Mouse (Mus musculus) erythroblast, embryonic 14.5 days (primary cell): ENCODE data around the gene Gm7138. TPM values are rescaled to one million over a fixed set of nuclear protein-coding genes. Genes with fewer than 3 reads are reported as not detected.
"Not testable (repeated sequence)": the region's sequence is repeated elsewhere in the genome, so short reads cannot be mapped to it uniquely, and the experiment has no call there.

Experiments used
- H3K27me3 ChIP-seq: 2 replicates; pipeline ENCODE4 v1.6.1; 2012; ENCODE audit warnings: inconsistent platforms; ENCODE audit not compliant: control insufficient read depth
- H3K36me3 ChIP-seq: 2 replicates; pipeline ENCODE4 v1.6.1; 2012; ENCODE audit warnings: mild to moderate bottlenecking, inconsistent platforms; ENCODE audit not compliant: control insufficient read depth
- H3K4me1 ChIP-seq: 2 replicates; pipeline ENCODE4 v1.6.1; 2012; ENCODE audit warnings: inconsistent platforms; ENCODE audit not compliant: control insufficient read depth
- H3K4me3 ChIP-seq: replicated peaks from 2 replicates; pipeline ENCODE3; 2012; ENCODE audit warnings: moderate library complexity, mild to moderate bottlenecking, inconsistent platforms
- H3K9me3 ChIP-seq: 2 replicates; pipeline ENCODE4 v1.6.1; 2012; ENCODE audit warnings: low read length, inconsistent platforms, mixed read lengths; ENCODE audit not compliant: control insufficient read depth
- GATA1 ChIP-seq: IDR thresholded peaks from 2 replicates; pipeline ENCODE4 v1.6.1; 2012; ENCODE audit warnings: low read length, inconsistent platforms, mixed read lengths
- TAL1 ChIP-seq: IDR thresholded peaks from 3 replicates; pipeline ENCODE4 v1.6.1; 2012; ENCODE audit warnings: low read length, inconsistent platforms, mixed read lengths
- polyA plus RNA-seq: library from polyadenylated mRNA; stranded (reverse); fragments of >175 nt; gene quantifications from 2 replicates; pipeline ENCODE4 v1.2.3, GENCODE M21; 2012

The Gm7138 gene
- polyA plus RNA-seq, 1 experiment: not detected

GRCm38 (mm10) chr10:77794976-77795375 lies 18.2 kb upstream of the Gm7138 start, which contains the start of gene Gm9639:
Gene Gm9639 (minus strand): TSS chr10:77795076.
- H3K36me3 ChIP-seq: no peaks in the 10 kb centered on the region
- no peaks in the 10 kb centered on the region for H3K9me3 ChIP-seq
- no peak for TF ChIP-seq TAL1
- TF ChIP-seq GATA1: no peak
- no peak within 1 kb of the TSS for H3K4me3 ChIP-seq
- no peaks in the 10 kb centered on the region for H3K4me1 ChIP-seq
- no peaks in the 10 kb centered on the region for H3K27me3 ChIP-seq

DNA sequence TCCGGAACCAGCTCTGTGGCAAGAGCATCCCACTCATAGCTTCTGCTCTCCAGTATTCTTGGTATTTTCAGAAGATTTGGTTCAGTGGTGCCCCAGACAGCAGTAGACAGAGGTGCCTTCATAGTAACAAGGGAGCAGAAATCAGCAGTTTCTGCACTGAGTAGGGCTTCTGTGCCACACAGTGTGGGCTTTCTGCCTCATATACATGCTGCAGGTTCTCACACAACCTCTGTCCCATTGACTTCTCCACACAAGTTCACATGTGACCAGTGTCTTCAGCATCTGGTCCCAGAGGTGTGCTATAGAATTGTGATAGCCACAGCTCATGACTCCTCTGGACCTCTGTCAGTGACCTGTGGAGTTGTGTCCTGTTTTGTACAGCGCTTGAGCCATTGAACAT lies 11.9 kb upstream of the Gm7138 start:
- no peak for TF ChIP-seq GATA1
- no peak for TF ChIP-seq TAL1
- Histone ChIP-seq H3K4me3 (no peak overlapping the region), H3K27me3 (no peaks in the 10 kb centered on the region), H3K4me1 (no peaks in the 10 kb centered on the region), H3K9me3 (no peaks in the 10 kb centered on the region), H3K36me3 (no peaks in the 10 kb centered on the region)

DNA sequence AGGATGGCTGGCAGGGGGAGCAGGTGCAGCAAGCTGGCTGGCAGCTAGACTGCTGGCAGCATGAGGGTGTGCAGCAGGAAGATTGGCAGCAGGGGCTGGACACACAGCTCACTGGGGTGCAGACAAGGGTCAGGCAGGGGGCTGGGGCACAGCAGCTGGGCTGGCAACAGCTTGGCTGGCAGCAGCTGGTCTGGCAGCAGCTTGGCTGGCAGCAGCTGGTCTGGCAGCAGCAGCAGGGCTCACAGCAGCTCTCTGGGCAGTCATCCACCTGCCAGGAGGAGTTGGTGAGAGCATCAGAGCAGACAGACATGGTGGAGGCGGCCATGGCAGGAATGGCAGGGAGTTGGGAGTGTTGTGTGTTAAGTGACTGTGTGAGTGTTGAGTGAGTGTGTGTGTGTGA lies 11.1 kb upstream of the Gm7138 start, which contains the start of gene Gm7137:
TSS of gene Gm7137 (minus strand) at position 325 of the 400 bp plus-strand sequence.
- H3K36me3 ChIP-seq, H3K4me1 ChIP-seq, H3K27me3 ChIP-seq, H3K9me3 ChIP-seq, H3K4me3 ChIP-seq: not testable (repeated sequence)

GRCm38 (mm10) chr10:77783396-77783795 lies 6.7 kb upstream of the Gm7138 start:
- H3K27me3 ChIP-seq, H3K9me3 ChIP-seq, H3K4me3 ChIP-seq: not testable (repeated sequence)

GRCm38 (mm10) chr10:77782442-77782841 lies 5.7 kb upstream of the Gm7138 start, which contains the start of gene Gm3250:
Gene Gm3250 (minus strand): TSS chr10:77782542.
- not testable (repeated sequence) for H3K4me3 ChIP-seq, H3K4me1 ChIP-seq, H3K27me3 ChIP-seq, H3K36me3 ChIP-seq, H3K9me3 ChIP-seq

More at GRCm38 (mm10) chr10:77783396-77783795, 6.7 kb upstream of the Gm7138 start:
- not testable (repeated sequence) for H3K4me1 ChIP-seq, H3K36me3 ChIP-seq

DNA sequence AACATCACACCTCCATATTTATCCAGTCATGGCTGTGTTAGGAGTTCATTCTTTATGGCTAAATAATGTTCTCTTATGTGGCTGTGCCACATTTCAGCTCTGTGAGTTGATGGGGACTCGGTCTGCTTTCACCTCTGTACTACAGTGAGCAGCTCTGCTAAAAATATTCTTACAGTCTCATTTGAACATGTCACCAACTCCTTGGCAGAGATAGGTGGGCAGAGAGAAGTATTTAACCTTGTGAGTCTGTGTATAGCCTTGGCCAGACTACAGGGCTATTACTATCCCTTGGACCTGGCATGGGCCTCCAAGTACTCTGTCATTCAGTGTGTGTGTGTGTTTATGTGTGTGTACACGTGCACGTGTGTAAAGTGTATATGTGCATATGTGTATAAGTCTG lies 4.6 kb downstream of the Gm7138 start:
- H3K9me3 ChIP-seq, H3K4me1 ChIP-seq, H3K4me3 ChIP-seq, H3K36me3 ChIP-seq, H3K27me3 ChIP-seq: not testable (repeated sequence)

DNA sequence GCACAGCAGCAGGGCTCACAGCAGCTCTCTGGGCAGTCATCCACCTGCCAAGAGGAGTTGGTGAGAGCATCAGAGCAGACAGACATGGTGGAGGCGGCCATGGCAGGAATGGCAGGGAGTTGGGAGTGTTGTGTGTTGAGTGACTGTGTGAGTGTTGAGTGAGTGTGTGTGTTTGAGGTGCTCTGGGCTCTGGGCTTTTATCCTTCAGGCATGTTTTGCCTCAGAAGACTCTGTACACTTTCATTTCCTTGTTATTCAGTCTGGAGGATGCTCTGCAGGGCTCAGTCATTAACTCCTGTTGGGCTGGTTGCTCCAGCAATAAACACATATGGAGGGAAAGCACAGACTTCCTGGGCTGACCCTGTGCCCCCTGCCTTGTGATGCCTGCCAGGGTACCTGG lies 5.5 kb downstream of the Gm7138 start, which contains the start of gene Gm3238:
TSS of gene Gm3238 (minus strand) at position 101 of the 400 bp plus-strand sequence.
- H3K4me3 ChIP-seq, H3K27me3 ChIP-seq, H3K36me3 ChIP-seq, H3K4me1 ChIP-seq, H3K9me3 ChIP-seq: not testable (repeated sequence)

- H3K4me3 ChIP-seq: no peak overlapping the region
- H3K36me3 ChIP-seq: no peaks in the 10 kb centered on the region
- TF ChIP-seq GATA1 (no peak), TAL1 (no peak)
- no peaks in the 10 kb centered on the region for H3K27me3 ChIP-seq
- H3K9me3 ChIP-seq: no peaks in the 10 kb centered on the region
- H3K4me1 ChIP-seq: no peaks in the 10 kb centered on the region
Measured at GRCm38 (mm10) chr10:77769727-77770126, 7.0 kb downstream of the Gm7138 start.

DNA sequence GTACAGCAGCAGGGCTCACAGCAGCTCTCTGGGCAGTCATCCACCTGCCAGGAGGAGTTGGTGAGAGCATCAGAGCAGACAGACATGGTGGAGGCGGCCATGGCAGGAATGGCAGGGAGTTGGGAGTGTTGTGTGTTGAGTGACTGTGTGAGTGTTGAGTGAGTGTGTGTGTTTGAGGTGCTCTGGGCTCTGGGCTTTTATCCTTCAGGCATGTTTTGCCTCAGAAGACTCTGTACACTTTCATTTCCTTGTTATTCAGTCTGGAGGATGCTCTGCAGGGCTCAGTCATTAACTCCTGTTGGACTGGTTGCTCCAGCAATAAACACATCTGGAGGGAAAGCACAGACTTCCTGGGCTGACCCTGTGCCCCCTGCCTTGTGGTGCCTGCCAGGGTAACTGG lies 17.2 kb downstream of the Gm7138 start, which contains the start of gene Gm3233:
TSS of gene Gm3233 (minus strand) at position 101 of the 400 bp plus-strand sequence.
- H3K4me1 ChIP-seq, H3K36me3 ChIP-seq, H3K27me3 ChIP-seq, H3K9me3 ChIP-seq, H3K4me3 ChIP-seq: not testable (repeated sequence)

GRCm38 (mm10) chr10:77753448-77753847 lies 23.3 kb downstream of the Gm7138 start:
- Histone ChIP-seq H3K4me1 (no peaks in the 10 kb centered on the region), H3K4me3 (no peak overlapping the region), H3K27me3 (no peaks in the 10 kb centered on the region), H3K9me3 (peaks cover 4% of the 10 kb centered on the region; the same call in 1 of the 2 replicates), H3K36me3 (no peaks in the 10 kb centered on the region)
- TF ChIP-seq GATA1: no peak
- no peak for TF ChIP-seq TAL1

DNA sequence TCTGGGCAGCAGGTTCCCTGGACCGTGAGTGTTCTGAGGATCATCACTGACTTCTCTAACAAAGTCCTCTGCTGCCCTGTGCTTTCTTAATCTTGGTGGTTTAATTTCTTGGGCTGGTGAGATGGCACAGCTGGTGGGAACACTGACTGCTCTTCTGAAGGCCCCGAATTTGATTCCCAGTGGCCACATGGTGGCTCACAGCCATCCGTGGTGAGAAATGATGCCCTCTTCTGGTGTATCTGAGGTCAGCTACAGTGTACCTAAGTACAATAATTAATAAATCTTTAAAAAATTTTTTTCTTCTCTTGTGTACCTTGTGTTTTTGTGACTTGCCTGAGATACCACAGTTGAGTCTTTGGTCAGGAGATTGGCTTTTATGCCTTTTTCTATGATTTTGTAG lies 24.4 kb downstream of the Gm7138 start:
- H3K27me3 ChIP-seq, H3K4me1 ChIP-seq, H3K4me3 ChIP-seq, H3K36me3 ChIP-seq: not testable (repeated sequence)
- peaks cover 13% of the 10 kb centered on the region for H3K9me3 ChIP-seq

GRCm38 (mm10) chr10:77751254-77751653 lies 25.5 kb downstream of the Gm7138 start, which contains the start of gene Gm9736:
Gene Gm9736 (minus strand): TSS chr10:77751354.
- not testable (repeated sequence) for H3K4me3 ChIP-seq, H3K36me3 ChIP-seq, H3K27me3 ChIP-seq, H3K4me1 ChIP-seq
- peaks cover 16% of the 10 kb centered on the region for H3K9me3 ChIP-seq

- H3K9me3 ChIP-seq: peaks cover 17% of the 10 kb centered on the region
- not testable (repeated sequence) for H3K27me3 ChIP-seq, H3K36me3 ChIP-seq, H3K4me3 ChIP-seq, H3K4me1 ChIP-seq
Measured at GRCm38 (mm10) chr10:77750686-77751085, 26.1 kb downstream of the Gm7138 start.

GRCm38 (mm10) chr10:77741924-77742688 lies 34.6 kb downstream of the Gm7138 start, which contains the start of gene Gm18596:
Gene Gm18596 (minus strand): TSS chr10:77742638.
- not testable (repeated sequence) for H3K4me3 ChIP-seq, H3K4me1 ChIP-seq, H3K9me3 ChIP-seq, H3K27me3 ChIP-seq, H3K36me3 ChIP-seq
